9 mouse cellular contexts compared by ENCODE assay signal in genomic region chrX:101733828-101734319, GRCm38 (mm10). TPM values are rescaled to one million over a fixed set of nuclear protein-coding genes. Genes with fewer than 3 reads are reported as not detected.
DNase-seq lines count a peak whose midpoint lies in the region; ATAC-seq and TF ChIP-seq lines count a peak whose summit lies in the region.
"Had no signal": no experiment of that assay in that cellular context is flagged by ENCODE, and none has a peak within 500 bp of the region (broad histone marks: within the 10 kb centered on the region; RNA-seq: fewer than 3 reads in every experiment).

Cxcr3 (minus strand) TSS chrX:101734269.

- intact Hi-C loops in heart, postnatal 14 days (cut with DNase I), result no loop called here

- peaks cover 7% of the 10 kb centered on the region; the same call in 1 of the 2 replicates for H3K27me3 ChIP-seq in intestine, embryonic 16.5 days (replicated peaks; ENCODE audit: control insufficient read depth, insufficient read depth, low read length)

- no peak for ATAC-seq in intestine, embryonic 16.5 days

- no peaks in the 10 kb centered on the region for H3K36me3 ChIP-seq in intestine, embryonic 16.5 days (ENCODE audit: control insufficient read depth, insufficient read depth, low read length)
- H3K36me3 ChIP-seq: limb, embryonic 13.5 days had no signal

- 0 out of 2 replicates have a peak, but pooled peaks have one; percentile 14 for TF ChIP-seq POLR2A in bone marrow, adult 2 months (IDR thresholded peaks at IDR 0.05; ENCODE audit: borderline replicate concordance, control insufficient read depth, low read depth, low read length)

- no peak for TF ChIP-seq CTCF in bone marrow, adult 2 months (IDR thresholded peaks at IDR 0.05; ENCODE audit: control insufficient read depth, insufficient read depth, low read length)

- peak; percentile 45 for DNase-seq in testis, postnatal 10 days (ENCODE audit: low spot score)
- DNase-seq in testis, postnatal 14 days (ENCODE audit: low spot score), result no peak
- peak; percentile 39 to 44 for DNase-seq in heart, postnatal 14 days
- DNase-seq in lung, postnatal 25 days (ENCODE audit: low spot score), result peak; percentile 31
- no peak for DNase-seq in yolk sac, embryonic 10.5 days (ENCODE audit: low spot score)
- DNase-seq in adipocyte (ENCODE audit: low spot score), result no peak

- H3K4me2 ChIP-seq in intestine, embryonic 16.5 days (ENCODE audit: low read depth, low read length), result no peak within 1 kb of the TSS
- H3K4me2 ChIP-seq: limb, embryonic 13.5 days had no signal

- H3K27ac ChIP-seq in bone marrow, adult 2 months (ENCODE audit: control insufficient read depth, insufficient read depth, low read depth, low read length, poor library complexity), result peak within 1 kb of the TSS; percentile 57
- H3K27ac ChIP-seq in intestine, embryonic 16.5 days (ENCODE audit: low read length), result no peak within 1 kb of the TSS
- H3K27ac ChIP-seq: limb, embryonic 13.5 days had no signal

- H3K4me1 ChIP-seq in bone marrow, adult 2 months (ENCODE audit: control insufficient read depth, insufficient read depth, low read length), result no peaks in the 10 kb centered on the region; the same call in 1 of the 2 replicates
- no peaks in the 10 kb centered on the region for H3K4me1 ChIP-seq in intestine, embryonic 16.5 days (ENCODE audit: control insufficient read depth, insufficient read depth, low read length)
- H3K4me1 ChIP-seq: limb, embryonic 13.5 days had no signal

- peak within 1 kb of the TSS; percentile 5 for H3K4me3 ChIP-seq in bone marrow, adult 2 months (replicated peaks; ENCODE audit: control insufficient read depth, low read depth, low read length)
- no peak within 1 kb of the TSS for H3K4me3 ChIP-seq in intestine, embryonic 16.5 days (ENCODE audit: low read length)
- H3K4me3 ChIP-seq: limb, embryonic 13.5 days had no signal

- no peak within 1 kb of the TSS for H3K9ac ChIP-seq in intestine, embryonic 16.5 days (ENCODE audit: low read depth, low read length)
- H3K9ac ChIP-seq: limb, embryonic 13.5 days had no signal

- WGBS in bone marrow, adult 2 months, result 11% methylated on average over 11 of the region's 11 CpGs
- WGBS in intestine, embryonic 16.5 days, result 67% methylated on average over 11 of the region's 11 CpGs

- H3K9me3 ChIP-seq in intestine, embryonic 16.5 days (ENCODE audit: control insufficient read depth, low read length), result no peaks in the 10 kb centered on the region
- H3K9me3 ChIP-seq: limb, embryonic 13.5 days had no signal

RNA-seq across cellular contexts. Expression of gene Cxcr3, which starts in this region (rescaled TPM):
- polyA plus RNA-seq in bone marrow, adult 2 months (2011; ENCODE audit: insufficient read depth, insufficient read length, low replicate concordance, missing spikeins), result 1.4 and 3.0 TPM in 2 replicates
- total RNA-seq in heart, postnatal 14 days (2021), result not detected
- polyA plus RNA-seq in intestine, embryonic 16.5 days (2015; fragmentation: Nextera tagmentation; extraction: Ambion mirVana), result 0.91 and 0.98 TPM in 2 replicates

Comparison
In these comparisons a context has a peak if more than half of its experiments do, and no peak if none do; other contexts are left out.
1. DNase-seq: peak in testis, postnatal 10 days (single experiment) and lung, postnatal 25 days (single experiment); none in testis, postnatal 14 days (single experiment), yolk sac, embryonic 10.5 days (single experiment) and adipocyte (single experiment).
2. Peak in DNase-seq in heart, postnatal 14 days; RNA of the gene not detected or under 1 TPM.